Mouse (Mus musculus) forebrain, embryonic 12.5 days (tissue): ENCODE measurements at regions not wholly inside any gene's neighbourhood (a gene's known extent, or its start where the extent isn't known, plus 50 kb on each side); places are given as distances from the start of the nearest gene placed in this dataset.

Source experiments
- ATAC-seq: fragments of 200-750 bp; cut with Nextera tagmentation; 2 replicates; pipeline ENCODE4 v1.8.0; 2017; ENCODE audit warnings: moderate TSS enrichment; ENCODE audit not compliant: low FRiP score
- H3K27ac ChIP-seq: fragments of 300-500 bp; sonication (generic); 2 replicates; pipeline ENCODE4 v1.5.1; 2016; ENCODE audit warnings: mild to moderate bottlenecking
- H3K27me3 ChIP-seq: fragments of 300-500 bp; sonication (generic); 2 replicates; pipeline ENCODE4 v1.6.1; 2016; ENCODE audit warnings: mild to moderate bottlenecking
- H3K36me3 ChIP-seq: fragments of 300-500 bp; sonication (generic); replicated peaks from 2 replicates; pipeline ENCODE4 v1.6.1; 2016; ENCODE audit warnings: mild to moderate bottlenecking
- H3K4me1 ChIP-seq: fragments of 300-500 bp; sonication (generic); 2 replicates; pipeline ENCODE4 v1.6.1; 2016
- H3K4me2 ChIP-seq: fragments of 300-500 bp; sonication (generic); 2 replicates; pipeline ENCODE4 v1.6.1; 2016; ENCODE audit warnings: mild to moderate bottlenecking, moderate library complexity
- H3K4me3 ChIP-seq: fragments of 300-500 bp; sonication (generic); replicated peaks from 2 replicates; pipeline ENCODE4 v1.5.1; 2016; ENCODE audit warnings: mild to moderate bottlenecking
- H3K9ac ChIP-seq: fragments of 300-500 bp; sonication (generic); 2 replicates; pipeline ENCODE4 v1.6.1; 2016; ENCODE audit warnings: mild to moderate bottlenecking
- H3K9me3 ChIP-seq: fragments of 300-500 bp; sonication (generic); 2 replicates; pipeline ENCODE4 v1.6.1; 2016
- WGBS: fragments of 180-500 bp; shearing (Covaris S2); methylation state at CpG from one replicate; pipeline ENCODE4 v1.1.7; 2016; 5-methylcytosine and 5-hydroxymethylcytosine counted together

- Histone ChIP-seq H3K27me3 (no peaks in the 10 kb centered on the region), H3K4me1 (peaks cover 8% of the 10 kb centered on the region; the same call in 1 of the 2 replicates), H3K9me3 (0 out of 2 replicates have a peak, but pooled peaks cover under 1% of the 10 kb centered on the region), H3K4me2 (no peak overlapping the region), H3K27ac (no peak overlapping the region), H3K4me3 (no peak overlapping the region), H3K9ac (no peak overlapping the region), H3K36me3 (no peaks in the 10 kb centered on the region)
- WGBS = 59% methylated on average over 4 of the region's 4 CpGs
- peak; percentile 30; the same call in 1 of the 2 replicates for ATAC-seq
These were observed 333.0 kb downstream of the Lpin1 start for GRCm38 (mm10) chr12:16277567-16278332.

- Histone ChIP-seq H3K9ac (no peak overlapping the region), H3K4me1 (peaks cover 8% of the 10 kb centered on the region; the same call in 1 of the 2 replicates), H3K27ac (no peak overlapping the region), H3K9me3 (no peaks in the 10 kb centered on the region), H3K4me3 (no peak overlapping the region), H3K36me3 (no peaks in the 10 kb centered on the region), H3K4me2 (no peak overlapping the region), H3K27me3 (no peaks in the 10 kb centered on the region)
- ATAC-seq = no peak
- WGBS = 68% methylated on average over 2 of the region's 2 CpGs
These were observed 333.6 kb downstream of the Lpin1 start for GRCm38 (mm10) chr12:16277144-16277543.

GRCm38 (mm10) chr12:16276301-16276700 lies 334.5 kb downstream of the Lpin1 start:
- no peak overlapping the region for H3K27ac ChIP-seq
- H3K27me3 ChIP-seq = no peaks in the 10 kb centered on the region
- ATAC-seq = no peak
- no peak overlapping the region for H3K4me2 ChIP-seq
- no peaks in the 10 kb centered on the region for H3K36me3 ChIP-seq
- WGBS = 87% methylated on average over 4 of the region's 4 CpGs
- no peak overlapping the region for H3K4me3 ChIP-seq
- H3K4me1 ChIP-seq = peaks cover 8% of the 10 kb centered on the region; the same call in 1 of the 2 replicates
- no peaks in the 10 kb centered on the region for H3K9me3 ChIP-seq
- no peak overlapping the region for H3K9ac ChIP-seq

DNA sequence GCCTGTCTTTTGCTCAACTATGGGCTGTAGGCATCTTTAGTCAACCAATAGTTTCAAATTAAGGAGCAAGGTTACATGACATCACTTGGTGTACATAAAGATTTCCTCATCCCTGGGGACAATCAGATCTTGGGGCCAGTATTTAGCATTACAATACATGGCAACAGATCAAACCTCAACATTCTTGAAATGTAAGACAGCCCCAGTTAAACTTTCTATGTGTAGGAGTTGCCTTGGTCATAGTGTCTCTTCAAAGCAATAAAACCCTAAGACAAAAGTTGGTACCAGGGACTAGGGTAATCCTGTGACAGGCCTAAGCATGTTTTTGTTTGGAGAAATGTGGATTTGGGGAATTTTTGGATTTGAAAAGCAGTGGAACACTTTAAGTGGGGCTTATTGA lies 338.3 kb downstream of the Lpin1 start:
- H3K9me3 ChIP-seq = no peaks in the 10 kb centered on the region
- H3K27me3 ChIP-seq = no peaks in the 10 kb centered on the region
- no peak overlapping the region for H3K27ac ChIP-seq
- no peak overlapping the region for H3K4me3 ChIP-seq
- H3K9ac ChIP-seq = no peak overlapping the region
- no peaks in the 10 kb centered on the region for H3K36me3 ChIP-seq
- ATAC-seq = no peak
- no peak overlapping the region for H3K4me2 ChIP-seq
- peaks cover 3% of the 10 kb centered on the region; the same call in 1 of the 2 replicates for H3K4me1 ChIP-seq

GRCm38 (mm10) chr12:16270876-16271275 lies 339.9 kb downstream of the Lpin1 start:
- ATAC-seq = no peak
- no peaks in the 10 kb centered on the region for H3K36me3 ChIP-seq
- H3K4me3 ChIP-seq = no peak overlapping the region
- no peaks in the 10 kb centered on the region for H3K9me3 ChIP-seq
- H3K9ac ChIP-seq = no peak overlapping the region
- 92% methylated on average over 7 of the region's 7 CpGs for WGBS
- no peak overlapping the region for H3K27ac ChIP-seq
- H3K4me2 ChIP-seq = no peak overlapping the region
- no peaks in the 10 kb centered on the region for H3K4me1 ChIP-seq
- no peaks in the 10 kb centered on the region for H3K27me3 ChIP-seq

DNA sequence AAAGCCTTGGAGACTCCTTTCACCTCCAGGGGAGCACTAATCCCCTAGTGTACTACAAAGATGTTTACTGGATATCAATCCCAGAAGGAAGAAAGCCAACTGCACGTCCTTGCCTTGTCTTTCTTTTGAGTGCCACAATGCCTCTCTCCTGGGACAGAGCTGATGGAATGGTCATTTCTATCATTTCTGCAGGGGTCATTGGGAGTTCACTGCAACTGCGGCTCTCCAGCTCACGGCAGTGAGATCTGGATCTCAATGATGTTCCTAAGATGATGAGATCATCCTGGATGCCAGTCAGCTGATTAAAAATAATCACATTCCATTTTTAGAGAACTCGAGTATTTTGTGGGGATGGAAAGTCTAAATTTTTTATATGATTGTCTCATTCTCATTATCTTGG lies 341.1 kb downstream of the Lpin1 start:
- H3K36me3 ChIP-seq = no peaks in the 10 kb centered on the region
- 74% methylated on average over 4 of the region's 4 CpGs for WGBS
- no peaks in the 10 kb centered on the region for H3K9me3 ChIP-seq
- H3K4me3 ChIP-seq = no peak overlapping the region
- H3K9ac ChIP-seq = no peak overlapping the region
- no peaks in the 10 kb centered on the region for H3K4me1 ChIP-seq
- no peaks in the 10 kb centered on the region for H3K27me3 ChIP-seq
- no peak for ATAC-seq
- no peak overlapping the region for H3K27ac ChIP-seq
- H3K4me2 ChIP-seq = no peak overlapping the region

DNA sequence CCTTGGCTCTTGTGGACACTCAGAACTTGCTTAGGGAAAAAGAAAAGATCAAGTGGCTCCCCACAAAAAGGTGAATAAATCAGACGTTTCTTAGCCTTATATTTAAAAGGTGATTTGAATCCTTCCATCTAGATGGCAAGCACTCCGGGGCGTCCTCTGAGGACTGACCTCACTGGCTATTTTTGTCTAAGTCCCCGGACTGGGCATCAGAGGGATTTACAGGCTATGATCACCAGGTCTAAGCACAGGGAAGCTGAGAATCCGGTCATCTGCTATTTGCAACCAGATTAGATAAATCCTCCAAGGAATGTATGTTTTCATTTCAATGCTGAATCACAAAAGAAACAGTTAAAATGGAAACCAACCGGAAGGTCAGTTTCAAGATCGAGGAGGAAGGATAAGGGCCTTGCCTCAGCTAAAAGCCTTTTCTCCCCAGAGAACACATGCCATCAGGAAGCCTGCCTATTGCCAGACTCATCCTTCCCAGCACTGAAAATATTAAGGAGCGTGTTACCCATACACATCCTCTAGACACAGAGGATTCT lies 342.1 kb downstream of the Lpin1 start:
- Histone ChIP-seq H3K4me3 (no peak overlapping the region), H3K9ac (no peak overlapping the region), H3K27ac (no peak overlapping the region), H3K36me3 (no peaks in the 10 kb centered on the region), H3K27me3 (no peaks in the 10 kb centered on the region), H3K4me1 (no peaks in the 10 kb centered on the region), H3K9me3 (no peaks in the 10 kb centered on the region), H3K4me2 (no peak overlapping the region)
- ATAC-seq = no peak
- WGBS = 66% methylated on average over 8 of the region's 8 CpGs

GRCm38 (mm10) chr12:16261465-16261864 lies 349.3 kb downstream of the Lpin1 start:
- no peak for ATAC-seq
- no peak overlapping the region for H3K9ac ChIP-seq
- H3K27me3 ChIP-seq = no peaks in the 10 kb centered on the region
- H3K9me3 ChIP-seq = no peaks in the 10 kb centered on the region
- H3K4me2 ChIP-seq = no peak overlapping the region
- H3K36me3 ChIP-seq = no peaks in the 10 kb centered on the region
- 79% methylated on average over 4 of the region's 4 CpGs for WGBS
- H3K4me1 ChIP-seq = no peaks in the 10 kb centered on the region
- H3K27ac ChIP-seq = no peak overlapping the region
- H3K4me3 ChIP-seq = no peak overlapping the region

DNA sequence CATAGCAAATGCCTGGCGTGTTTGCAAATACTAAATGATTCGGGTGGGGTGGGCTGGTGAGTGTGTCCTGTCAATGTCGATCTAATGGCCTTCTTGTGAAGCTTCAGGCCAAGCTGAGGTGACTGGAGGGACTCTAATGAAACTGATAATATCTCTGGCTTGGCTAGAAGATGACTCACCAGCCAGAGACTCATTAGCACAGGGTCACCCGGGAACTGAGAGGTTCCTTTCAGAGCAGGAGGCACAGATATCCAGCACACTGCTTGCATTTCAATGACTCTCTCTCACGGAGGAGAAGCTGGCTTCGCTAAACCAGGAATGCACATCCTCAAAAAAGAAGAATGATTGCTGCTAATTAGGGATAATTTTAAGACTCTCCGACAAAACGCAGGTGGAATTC lies 349.8 kb downstream of the Lpin1 start:
- H3K36me3 ChIP-seq = no peaks in the 10 kb centered on the region
- H3K27ac ChIP-seq = no peak overlapping the region
- H3K27me3 ChIP-seq = no peaks in the 10 kb centered on the region
- H3K9ac ChIP-seq = no peak overlapping the region
- H3K9me3 ChIP-seq = no peaks in the 10 kb centered on the region
- H3K4me1 ChIP-seq = no peaks in the 10 kb centered on the region
- ATAC-seq = no peak
- no peak overlapping the region for H3K4me3 ChIP-seq
- H3K4me2 ChIP-seq = no peak overlapping the region
- WGBS = 66% methylated on average over 8 of the region's 8 CpGs

GRCm38 (mm10) chr12:16260501-16260900 lies 350.3 kb downstream of the Lpin1 start:
- no peaks in the 10 kb centered on the region for H3K9me3 ChIP-seq
- H3K4me1 ChIP-seq = no peaks in the 10 kb centered on the region
- no peaks in the 10 kb centered on the region for H3K36me3 ChIP-seq
- 75% methylated on average over 2 of the region's 2 CpGs for WGBS
- H3K27ac ChIP-seq = no peak overlapping the region
- H3K9ac ChIP-seq = no peak overlapping the region
- no peak for ATAC-seq
- no peaks in the 10 kb centered on the region for H3K27me3 ChIP-seq
- no peak overlapping the region for H3K4me3 ChIP-seq
- H3K4me2 ChIP-seq = no peak overlapping the region

DNA sequence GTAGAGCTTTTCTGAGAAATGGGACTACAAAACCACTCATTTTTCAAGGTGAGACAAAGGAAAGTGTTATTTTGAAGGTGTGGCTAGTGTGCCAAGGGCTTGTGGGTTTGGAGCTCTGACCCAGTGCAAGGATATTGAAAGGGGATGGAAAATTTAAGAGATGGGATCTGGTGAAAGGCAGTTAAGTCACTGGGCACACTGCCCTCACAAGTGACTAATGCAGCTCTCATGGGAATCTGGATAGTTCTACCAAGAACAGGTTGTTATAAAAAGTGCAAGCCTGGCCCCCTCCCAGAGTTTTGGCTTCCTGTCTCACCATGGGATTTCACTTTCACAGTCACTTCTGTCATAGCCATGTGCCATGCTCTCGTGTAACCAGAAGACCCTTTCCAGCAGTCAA lies 360.1 kb downstream of the Lpin1 start:
- Histone ChIP-seq H3K27ac (no peak overlapping the region), H3K36me3 (no peaks in the 10 kb centered on the region), H3K27me3 (no peaks in the 10 kb centered on the region), H3K9ac (no peak overlapping the region), H3K4me3 (no peak overlapping the region), H3K9me3 (no peaks in the 10 kb centered on the region), H3K4me1 (no peaks in the 10 kb centered on the region), H3K4me2 (no peak overlapping the region)
- no peak for ATAC-seq
- 86% methylated on average over 1 of the region's 1 CpGs for WGBS

DNA sequence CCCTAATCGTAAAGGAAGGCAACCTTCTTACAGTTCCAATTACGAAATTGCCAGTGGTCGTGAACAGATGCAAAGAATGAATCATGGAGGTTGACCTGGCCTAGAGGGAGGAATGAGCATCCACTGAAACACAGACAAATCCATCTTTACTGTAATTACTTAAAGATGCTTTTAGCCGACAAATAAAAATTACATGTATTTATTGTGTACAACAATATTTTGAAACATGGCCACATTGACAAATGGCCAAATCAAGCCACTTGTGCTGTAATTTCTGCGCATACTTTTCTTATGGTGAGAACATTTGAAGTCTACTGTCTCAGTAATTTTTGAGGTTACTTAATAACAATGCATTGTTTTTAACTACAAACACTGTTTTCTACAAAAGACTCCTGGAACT lies 360.7 kb downstream of the Lpin1 start:
- Histone ChIP-seq H3K9ac (no peak overlapping the region), H3K27me3 (no peaks in the 10 kb centered on the region), H3K4me3 (no peak overlapping the region), H3K9me3 (no peaks in the 10 kb centered on the region), H3K4me2 (no peak overlapping the region), H3K4me1 (no peaks in the 10 kb centered on the region), H3K27ac (no peak overlapping the region), H3K36me3 (no peaks in the 10 kb centered on the region)
- no peak for ATAC-seq
- WGBS = 92% methylated on average over 5 of the region's 5 CpGs

GRCm38 (mm10) chr12:16239792-16240191 lies 371.0 kb downstream of the Lpin1 start:
- H3K4me1 ChIP-seq = no peaks in the 10 kb centered on the region
- H3K27me3 ChIP-seq = no peaks in the 10 kb centered on the region
- no peak overlapping the region for H3K4me3 ChIP-seq
- no peak for ATAC-seq
- no peaks in the 10 kb centered on the region for H3K36me3 ChIP-seq
- 84% methylated on average over 5 of the region's 5 CpGs for WGBS
- H3K27ac ChIP-seq = no peak overlapping the region
- H3K9me3 ChIP-seq = no peaks in the 10 kb centered on the region
- no peak overlapping the region for H3K9ac ChIP-seq
- H3K4me2 ChIP-seq = no peak overlapping the region
